Mouse (Mus musculus) intestine, embryonic 14.5 days (tissue): Measurements from ENCODE around the gene Ccdc159. TPM values are rescaled to one million over a fixed set of nuclear protein-coding genes. Genes with fewer than 3 reads are reported as not detected.
A peak's percentile ranks its signal among the peaks of the same experiment; 100 is the strongest.

ENCODE experiments used
- ATAC-seq: fragments of 200-750 bp; cut with Nextera tagmentation; replicated peaks from 2 replicates; pipeline ENCODE4 v1.8.0; 2017; ENCODE audit warnings: low read depth, moderate number of reproducible peaks, moderate TSS enrichment, moderate library complexity; ENCODE audit not compliant: low FRiP score, low TSS enrichment
- DNase-seq: peaks from one replicate; pipeline ENCODE4 v3.0.0-alpha.2; 2018; ENCODE audit warnings: low spot score
- H3K27ac ChIP-seq: fragments of 300-500 bp; sonication (generic); 2 replicates; pipeline ENCODE4 v1.5.1; 2014; ENCODE audit warnings: low read depth, mild to moderate bottlenecking, control low read depth
- H3K27me3 ChIP-seq: fragments of 300-500 bp; sonication (generic); replicated peaks from 2 replicates; pipeline ENCODE4 v1.6.1; 2014; ENCODE audit warnings: low read length, control low read depth; ENCODE audit not compliant: control insufficient read depth, insufficient read depth
- H3K36me3 ChIP-seq: fragments of 300-500 bp; sonication (generic); 2 replicates; pipeline ENCODE4 v1.6.1; 2014; ENCODE audit warnings: low read length, control low read depth; ENCODE audit not compliant: control insufficient read depth, insufficient read depth
- H3K4me1 ChIP-seq: fragments of 300-500 bp; sonication (generic); replicated peaks from 2 replicates; pipeline ENCODE4 v1.6.1; 2014; ENCODE audit warnings: low read length, control low read depth, mixed read lengths; ENCODE audit not compliant: control insufficient read depth, insufficient read depth
- H3K4me2 ChIP-seq: fragments of 300-500 bp; sonication (generic); 2 replicates; pipeline ENCODE4 v1.6.1; 2014; ENCODE audit warnings: low read length
- H3K4me3 ChIP-seq: fragments of 300-500 bp; sonication (generic); 2 replicates; pipeline ENCODE4 v1.5.1; 2014; ENCODE audit warnings: low read depth, low read length, control low read depth, mixed read lengths
- H3K9ac ChIP-seq: fragments of 300-500 bp; sonication (generic); 2 replicates; pipeline ENCODE4 v1.6.1; 2014; ENCODE audit warnings: mild to moderate bottlenecking, low read length
- H3K9me3 ChIP-seq: fragments of 300-500 bp; sonication (generic); 2 replicates; pipeline ENCODE4 v1.6.1; 2016; ENCODE audit warnings: low read length, control low read depth; ENCODE audit not compliant: control insufficient read depth
- WGBS: fragments of 180-500 bp; shearing (Covaris S2); extraction: QIAGEN DNeasy Blood & Tissue Kit; methylation state at CpG from one replicate; pipeline ENCODE4 v1.1.7; 2014; 5-methylcytosine and 5-hydroxymethylcytosine counted together
- polyA plus RNA-seq: library from polyadenylated mRNA; unstranded; fragments of >200 nt; fragmentation: Nextera tagmentation; extraction: Ambion mirVana; gene quantifications from 2 replicates; pipeline ENCODE4 v1.2.1, GENCODE M21; 2014

The Ccdc159 gene
- polyA plus RNA-seq, 1 experiment from 2014 or later = 3.8 TPM

DNA sequence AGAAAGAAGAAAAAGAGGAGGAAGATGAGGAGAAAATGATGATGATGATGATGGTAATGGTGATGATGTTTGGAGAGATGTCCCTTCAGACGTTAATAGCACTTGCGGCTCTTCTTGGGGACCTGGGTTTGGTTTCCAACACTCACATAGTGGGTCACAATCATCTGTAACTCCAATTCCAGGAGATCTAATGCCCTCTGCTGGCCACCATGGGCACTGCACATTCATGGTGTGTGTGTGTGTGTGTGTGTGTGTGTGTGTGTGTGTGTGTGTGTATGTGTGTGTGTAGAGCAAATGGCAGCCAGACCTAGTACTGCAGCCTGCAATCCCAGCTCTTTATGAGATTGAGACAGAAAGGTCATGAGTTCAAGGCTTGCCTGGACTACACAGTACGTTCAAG lies 24.7 kb downstream of the Ccdc159 start:
- ATAC-seq = no peak
- 66% methylated on average over 3 of the region's 3 CpGs for WGBS
- peaks cover 3% of the 10 kb centered on the region; the same call in 1 of the 2 replicates for H3K4me1 ChIP-seq
- H3K4me3 ChIP-seq = no peak overlapping the region
- H3K36me3 ChIP-seq = no peaks in the 10 kb centered on the region
- H3K4me2 ChIP-seq = no peak overlapping the region
- H3K9ac ChIP-seq = no peak overlapping the region
- H3K9me3 ChIP-seq = no peaks in the 10 kb centered on the region
- DNase-seq = no peak
- H3K27me3 ChIP-seq = peaks cover under 1% of the 10 kb centered on the region; the same call in 1 of the 2 replicates
- H3K27ac ChIP-seq = no peak overlapping the region

DNA sequence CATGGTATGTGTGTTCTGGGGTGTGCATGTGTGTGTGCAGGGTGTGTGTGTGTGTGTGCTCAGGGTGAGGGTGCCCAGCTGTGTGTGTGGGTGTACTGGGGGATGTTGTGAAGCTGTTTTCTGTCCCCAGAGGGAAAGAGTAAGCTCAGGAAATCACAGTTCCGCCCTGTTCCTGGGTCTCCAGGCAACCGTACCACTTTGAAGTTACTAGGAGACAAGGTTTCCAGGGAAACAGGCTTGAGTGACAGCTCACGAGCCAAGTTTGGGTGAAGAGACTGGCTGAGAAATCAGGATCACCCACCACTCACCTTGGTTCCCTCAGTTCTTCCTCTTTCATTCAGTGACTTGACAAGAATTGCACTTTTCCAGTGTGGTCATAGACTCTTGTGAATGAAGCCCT lies 26.3 kb downstream of the Ccdc159 start:
- WGBS = 15% methylated on average over 3 of the region's 3 CpGs
- no peaks in the 10 kb centered on the region for H3K36me3 ChIP-seq
- no peaks in the 10 kb centered on the region for H3K27me3 ChIP-seq
- no peak overlapping the region for H3K27ac ChIP-seq
- no peaks in the 10 kb centered on the region; the same call in 1 of the 2 replicates for H3K4me1 ChIP-seq
- H3K9ac ChIP-seq = no peak overlapping the region
- H3K9me3 ChIP-seq = no peaks in the 10 kb centered on the region
- DNase-seq (no peak), ATAC-seq (no peak)
- H3K4me2 ChIP-seq = no peak overlapping the region
- no peak overlapping the region for H3K4me3 ChIP-seq

DNA sequence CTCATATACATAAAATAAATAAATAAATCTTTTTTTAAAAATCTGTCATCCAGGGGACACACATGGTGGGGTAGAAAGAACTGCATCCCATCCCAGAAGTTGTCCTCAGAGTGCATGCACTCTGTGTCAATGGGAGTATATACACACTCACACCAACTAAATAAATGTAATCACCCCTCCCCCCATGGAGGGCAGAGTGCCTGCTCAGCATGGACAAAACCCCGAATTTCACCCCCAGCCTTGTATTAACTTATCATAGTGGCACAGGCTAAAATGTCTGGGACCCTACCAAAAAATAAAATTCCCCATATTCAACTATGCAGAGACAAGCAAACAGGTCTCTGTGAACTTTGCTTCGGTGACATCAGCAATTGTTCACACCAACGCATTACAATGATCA lies 27.4 kb downstream of the Ccdc159 start:
- H3K27ac ChIP-seq = no peak overlapping the region
- peak overlapping the region; percentile 61; the same call in 1 of the 2 replicates for H3K4me2 ChIP-seq
- H3K9me3 ChIP-seq = no peaks in the 10 kb centered on the region
- no peaks in the 10 kb centered on the region; the same call in 1 of the 2 replicates for H3K4me1 ChIP-seq
- no peak overlapping the region for H3K9ac ChIP-seq
- WGBS = 70% methylated on average over 3 of the region's 3 CpGs
- ATAC-seq = no peak
- DNase-seq = no peak
- H3K27me3 ChIP-seq = peaks cover 3% of the 10 kb centered on the region
- H3K4me3 ChIP-seq = no peak overlapping the region
- no peaks in the 10 kb centered on the region for H3K36me3 ChIP-seq

DNA sequence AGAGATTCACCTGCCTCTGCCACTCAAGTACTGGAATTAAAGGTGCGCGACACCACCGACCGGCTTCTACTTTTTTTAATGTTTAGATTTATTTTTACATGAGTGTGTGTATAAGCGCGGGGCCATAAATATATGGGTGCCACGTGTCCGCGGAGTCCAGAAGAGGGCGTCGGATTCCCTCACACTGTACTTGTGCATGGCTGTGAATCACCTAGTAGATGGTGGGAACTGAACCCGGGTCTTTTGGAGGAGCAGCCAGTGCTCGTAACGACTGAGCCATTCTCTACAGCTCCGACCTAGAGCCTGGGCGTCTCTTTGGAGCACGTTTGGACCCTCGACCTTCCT lies 27.9 kb downstream of the Ccdc159 start:
- DNase-seq = no peak
- peak overlapping the region; percentile 79 for H3K9ac ChIP-seq
- H3K4me1 ChIP-seq = no peaks in the 10 kb centered on the region; the same call in 1 of the 2 replicates
- H3K9me3 ChIP-seq = no peaks in the 10 kb centered on the region
- H3K27ac ChIP-seq = peak overlapping the region; percentile 85
- WGBS = 2% methylated on average over 18 of the region's 18 CpGs
- peak overlapping the region; percentile 61 for H3K4me2 ChIP-seq
- H3K36me3 ChIP-seq = no peaks in the 10 kb centered on the region
- peak overlapping the region; percentile 73 for H3K4me3 ChIP-seq
- ATAC-seq = peak; percentile 65
- peaks cover 9% of the 10 kb centered on the region for H3K27me3 ChIP-seq

DNA sequence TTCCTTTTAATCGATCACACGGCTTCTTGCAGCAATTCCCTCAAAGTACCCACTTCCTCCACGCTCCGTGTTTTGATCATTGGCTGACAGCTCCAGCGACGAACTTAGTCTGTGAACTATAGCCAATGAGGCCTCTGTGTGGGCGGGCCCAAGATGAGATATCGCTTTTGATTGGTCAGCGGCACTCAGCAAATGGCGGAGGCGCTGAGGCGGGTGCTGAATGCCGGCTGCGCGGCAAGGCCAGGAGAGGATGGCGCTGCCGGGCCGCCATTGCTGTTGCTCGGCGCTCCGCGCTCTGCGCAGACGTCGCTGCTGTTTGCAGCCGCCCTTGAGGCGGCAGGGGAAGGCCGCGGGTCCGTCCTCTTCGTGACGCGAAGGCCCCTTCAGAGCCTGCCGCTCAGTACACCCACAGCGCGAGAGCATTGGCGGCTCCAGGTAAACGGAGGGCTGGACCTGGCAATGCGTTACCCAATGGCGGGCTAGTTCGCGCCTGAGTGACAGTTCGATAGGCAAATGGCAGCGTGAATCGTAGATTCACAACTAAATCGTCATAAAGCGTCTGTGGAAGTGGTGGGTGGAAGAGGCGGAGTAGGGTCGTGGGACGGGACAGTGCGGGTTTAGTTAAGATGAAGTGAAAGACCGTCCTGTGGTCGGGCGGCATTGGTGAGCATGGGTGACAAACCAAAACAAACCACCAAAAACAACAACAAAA lies 28.5 kb downstream of the Ccdc159 start, which contains the start of gene Swsap1:
Gene Swsap1, plus strand, starts transcription at position 186 of the 712 bp plus-strand sequence.
- WGBS = under 1% methylated on average over 50 of the region's 54 CpGs
- Histone ChIP-seq H3K27ac (peak within 1 kb of the TSS; percentile 85), H3K9me3 (no peaks in the 10 kb centered on the region), H3K4me2 (peak within 1 kb of the TSS; percentile 71), H3K4me3 (peak within 1 kb of the TSS; percentile 73), H3K9ac (peak within 1 kb of the TSS; percentile 79), H3K27me3 (peaks cover 13% of the 10 kb centered on the region), H3K4me1 (no peaks in the 10 kb centered on the region; the same call in 1 of the 2 replicates), H3K36me3 (no peaks in the 10 kb centered on the region)
- ATAC-seq (peak; percentile 99), DNase-seq (peak; percentile 99)

DNA sequence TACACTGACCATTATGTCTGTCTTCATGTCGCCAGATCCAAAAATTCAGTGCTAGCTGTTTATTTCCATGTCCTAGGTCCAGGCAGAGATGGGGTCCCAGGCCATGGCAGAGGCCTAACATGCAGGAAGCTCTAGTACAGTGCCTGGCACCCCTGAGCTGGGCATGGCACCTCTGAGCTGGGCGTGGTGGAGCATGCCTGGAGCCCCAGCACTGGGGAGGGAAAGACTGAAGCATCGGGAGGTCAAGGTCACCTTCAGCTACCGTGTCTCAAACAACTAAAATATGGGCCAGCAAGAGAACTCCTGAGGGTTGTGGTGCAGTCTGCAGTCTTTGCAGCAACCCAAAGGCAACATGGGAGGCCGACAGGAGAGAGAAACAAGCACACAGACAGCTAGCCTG lies 31.1 kb downstream of the Ccdc159 start:
- H3K4me2 ChIP-seq = no peak overlapping the region
- WGBS = 80% methylated on average over 5 of the region's 5 CpGs
- H3K4me1 ChIP-seq = peaks cover 12% of the 10 kb centered on the region; the same call in 1 of the 2 replicates
- H3K36me3 ChIP-seq = no peaks in the 10 kb centered on the region
- no peak overlapping the region for H3K27ac ChIP-seq
- no peak overlapping the region for H3K4me3 ChIP-seq
- no peaks in the 10 kb centered on the region for H3K9me3 ChIP-seq
- no peak for DNase-seq
- H3K9ac ChIP-seq = no peak overlapping the region
- H3K27me3 ChIP-seq = peaks cover 39% of the 10 kb centered on the region
- no peak for ATAC-seq

DNA sequence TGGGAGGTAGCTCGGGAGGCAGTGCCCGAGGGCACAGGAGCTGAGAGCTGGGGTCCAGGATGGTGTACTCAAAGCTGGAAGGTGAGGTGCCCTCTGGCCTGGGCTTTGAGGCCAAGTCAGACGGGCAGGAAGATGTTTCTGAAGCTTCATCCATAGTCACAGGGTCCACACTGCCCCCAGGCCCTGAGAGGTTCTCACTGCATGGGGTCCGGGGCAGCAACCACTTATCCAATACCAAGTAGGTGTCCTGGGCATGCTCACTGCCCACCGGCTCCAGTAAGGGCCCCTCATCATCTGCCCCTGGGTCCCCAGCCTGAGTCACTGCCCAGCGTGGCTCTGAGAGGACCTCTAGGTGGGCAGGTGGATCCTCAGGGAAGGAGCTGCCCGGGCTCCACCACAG lies 32.0 kb downstream of the Ccdc159 start:
- H3K4me1 ChIP-seq = peaks cover 15% of the 10 kb centered on the region; the same call in 1 of the 2 replicates
- WGBS = 88% methylated on average over 7 of the region's 7 CpGs
- ATAC-seq = no peak

DNA sequence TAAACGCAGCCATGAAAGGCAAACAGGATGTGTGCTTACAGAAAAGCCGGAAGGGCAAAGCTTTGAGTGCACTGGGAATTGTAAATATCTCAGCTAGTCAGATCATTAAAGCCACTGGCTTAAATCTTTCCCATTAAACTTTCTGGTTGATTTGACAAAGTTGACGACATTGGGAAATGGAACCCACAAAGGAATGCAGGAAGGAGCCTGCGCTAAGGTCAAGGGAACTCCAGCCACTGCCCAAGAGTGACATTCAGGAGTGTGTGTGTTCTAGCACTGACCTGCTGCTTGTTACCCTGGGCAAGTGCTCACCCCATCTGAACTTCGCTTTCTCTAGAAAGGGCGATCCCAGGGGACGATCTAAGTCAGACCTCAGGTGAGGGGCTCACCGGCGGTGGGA lies 32.9 kb downstream of the Ccdc159 start:
- Histone ChIP-seq H3K27me3 (peaks cover 43% of the 10 kb centered on the region), H3K9me3 (no peaks in the 10 kb centered on the region), H3K4me3 (no peak overlapping the region), H3K36me3 (no peaks in the 10 kb centered on the region), H3K4me2 (0 out of 2 replicates have a peak overlapping the region, but pooled peaks have one; percentile 4), H3K9ac (no peak overlapping the region), H3K27ac (no peak overlapping the region), H3K4me1 (peaks cover 15% of the 10 kb centered on the region; the same call in 1 of the 2 replicates)
- ATAC-seq (no peak), DNase-seq (no peak)
- WGBS = 43% methylated on average over 9 of the region's 9 CpGs

More for the DNA sequence above, 32.0 kb downstream of the Ccdc159 start:
- H3K27ac ChIP-seq = no peak overlapping the region
- H3K9me3 ChIP-seq = no peaks in the 10 kb centered on the region
- no peaks in the 10 kb centered on the region for H3K36me3 ChIP-seq
- H3K9ac ChIP-seq = no peak overlapping the region
- DNase-seq = no peak
- no peak overlapping the region for H3K4me2 ChIP-seq
- H3K4me3 ChIP-seq = no peak overlapping the region
- H3K27me3 ChIP-seq = peaks cover 43% of the 10 kb centered on the region
